Mouse (Mus musculus) R1 (cell line): ENCODE measurements around the gene Gng8.
A peak's percentile ranks its signal among the peaks of the same experiment; 100 is the strongest.

Experiments
- DNase-seq: peaks from one replicate; pipeline ENCODE4 v3.0.0-alpha.2; 2018; ENCODE audit warnings: low read depth, low spot score

Gng8 gene

DNA sequence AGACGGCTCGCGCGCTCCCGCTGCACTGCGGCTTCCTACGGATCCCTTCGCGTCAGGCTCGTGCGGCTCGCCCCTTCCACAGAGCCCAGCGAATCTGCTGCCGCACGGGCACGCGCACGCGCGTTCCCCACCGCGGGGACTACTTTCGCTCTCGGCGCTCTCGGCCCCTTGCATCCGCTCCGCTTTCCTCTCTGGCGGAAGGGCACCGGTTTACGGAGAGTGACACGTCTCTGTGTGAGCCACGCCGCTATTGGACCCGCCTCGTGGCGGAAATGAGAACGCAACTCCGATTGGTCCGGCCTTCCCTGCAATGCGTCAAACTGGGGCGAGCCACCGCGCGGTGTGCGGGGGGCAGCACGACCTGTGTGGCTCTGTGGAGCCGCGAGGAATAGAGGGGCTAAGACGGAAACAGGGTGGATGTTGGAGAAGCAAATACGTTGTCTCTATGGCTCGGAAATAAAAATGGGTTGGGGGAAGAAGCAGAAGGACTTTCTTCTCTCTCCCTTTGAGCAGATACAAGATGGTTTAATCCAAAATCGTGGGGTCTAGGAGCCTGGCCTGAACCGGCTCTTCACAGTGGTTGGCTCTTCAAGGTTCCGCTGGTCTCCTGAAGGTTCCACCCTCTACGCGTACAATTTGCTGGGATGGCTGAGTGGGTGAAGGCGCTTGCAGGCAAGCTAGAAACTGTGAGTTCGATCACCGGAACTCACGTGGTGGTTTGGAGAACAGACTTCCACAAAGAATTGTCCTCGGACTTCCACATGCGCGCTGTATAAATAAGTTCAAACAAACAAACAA, 32.6 kb downstream of the Gng8 start, which contains the start of gene Calm3:
Gene Calm3, minus strand, starts transcription at position 78 of the 798 bp plus-strand sequence.
- peak; percentile 100 for DNase-seq

DNA sequence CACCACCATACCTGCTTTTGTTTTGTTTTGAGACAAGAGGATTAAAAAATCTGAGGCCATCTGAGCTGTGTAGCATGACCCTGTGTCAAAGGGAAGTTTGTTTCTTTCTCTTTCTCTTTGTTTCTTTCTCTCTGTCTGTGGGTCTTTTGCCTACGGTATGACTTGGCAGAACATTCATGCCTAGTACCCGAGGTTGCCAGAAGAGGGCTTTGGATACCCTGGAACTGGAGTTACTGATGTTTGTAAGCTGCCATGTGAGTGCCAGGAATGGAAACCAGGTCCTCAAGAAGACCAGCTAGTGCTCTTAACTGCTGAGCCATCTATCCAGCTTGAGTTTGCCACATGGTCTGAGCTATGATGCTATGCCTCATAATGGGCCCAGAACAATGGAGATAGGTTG, 36.8 kb downstream of the Gng8 start:
- no peak for DNase-seq

DNA sequence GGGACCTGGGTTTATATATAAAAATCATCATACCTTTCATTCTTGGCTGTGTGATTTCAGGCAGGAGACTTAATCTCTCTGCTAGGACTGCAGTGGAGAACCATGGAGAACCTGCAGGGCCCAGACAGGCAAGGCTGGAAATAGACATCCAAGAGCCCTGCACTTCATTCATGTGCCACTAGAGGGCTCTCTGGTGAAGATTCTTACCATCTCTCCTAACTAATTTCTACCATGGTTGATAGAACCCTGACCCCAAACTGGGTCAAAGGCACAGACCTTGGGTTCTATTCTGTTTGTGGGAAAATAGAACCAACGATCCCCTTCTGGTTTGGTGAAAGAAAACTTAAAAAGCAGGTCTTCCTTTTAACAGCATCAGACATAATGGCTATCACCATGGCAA, 39.3 kb downstream of the Gng8 start:
- peak; percentile 75 for DNase-seq

DNA sequence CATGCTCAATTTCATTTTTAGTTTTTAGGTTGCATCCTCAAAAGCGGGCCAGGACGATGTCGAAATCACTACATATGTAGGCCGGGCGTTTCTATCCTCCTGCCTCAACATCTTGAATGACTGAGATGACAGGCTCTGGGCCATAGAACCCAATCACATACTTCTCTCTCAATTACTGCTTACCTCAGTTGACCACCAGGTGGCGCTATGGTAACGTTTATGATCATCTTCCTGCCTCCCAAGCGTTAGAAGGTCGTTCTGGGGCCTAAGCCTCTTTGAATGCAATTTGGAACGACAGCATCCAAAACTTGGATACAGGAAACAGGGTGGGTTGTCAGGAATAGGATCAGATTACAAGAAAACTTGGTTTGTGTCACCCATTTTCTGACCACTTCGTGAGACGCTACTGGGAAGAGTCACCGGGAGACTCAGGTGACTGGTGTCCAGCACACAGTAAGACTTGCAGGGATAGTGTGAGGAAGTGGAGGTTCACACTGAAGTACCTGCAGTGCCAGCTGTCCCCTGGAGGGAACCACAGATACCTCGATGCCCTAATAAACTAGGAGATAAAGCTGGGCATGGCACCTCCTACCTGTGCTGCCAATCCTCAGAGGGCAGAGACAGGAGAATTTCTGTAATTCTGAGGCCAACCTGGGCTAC, 40.5 kb downstream of the Gng8 start:
- DNase-seq = peak; percentile 84

DNA sequence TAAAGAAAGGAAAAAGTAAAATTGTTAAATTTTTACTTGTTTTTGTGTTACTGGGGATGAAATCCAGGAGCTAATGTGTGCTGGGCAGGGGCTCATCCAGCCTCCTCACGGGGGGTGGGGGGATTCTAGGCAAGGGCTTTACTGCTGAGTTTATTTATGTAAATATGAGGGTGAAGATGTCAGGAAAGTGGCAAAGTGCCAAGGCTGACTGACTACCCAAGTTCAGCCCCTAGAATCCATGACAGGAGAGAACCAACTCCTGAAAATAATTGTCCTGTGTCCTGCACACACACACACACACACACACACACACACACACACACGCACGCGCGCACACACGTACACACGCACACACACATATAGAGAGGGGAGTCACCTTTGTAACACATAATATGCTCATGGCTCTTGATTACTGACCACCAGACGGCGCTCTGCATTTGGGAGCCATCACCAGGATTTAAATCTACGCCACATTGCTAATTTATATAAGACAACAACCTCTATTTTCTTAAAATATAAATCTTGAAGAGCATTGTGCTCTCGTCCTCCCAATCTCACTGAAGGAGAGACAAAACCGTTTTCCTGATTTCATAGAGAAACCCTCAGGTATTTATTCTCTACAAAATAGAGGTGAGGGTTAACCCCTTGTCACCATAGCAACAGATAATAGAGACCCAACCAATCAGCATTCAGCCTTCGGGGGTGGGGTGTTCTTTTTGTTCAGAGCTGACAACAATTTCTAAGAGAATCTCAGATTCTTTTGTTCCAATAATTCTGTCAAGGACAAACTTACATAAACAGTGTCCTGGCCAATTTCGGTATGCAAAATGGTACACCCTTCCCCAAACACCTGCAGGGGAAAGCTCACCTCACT, 41.4 kb downstream of the Gng8 start:
- DNase-seq = peak; percentile 84

DNA sequence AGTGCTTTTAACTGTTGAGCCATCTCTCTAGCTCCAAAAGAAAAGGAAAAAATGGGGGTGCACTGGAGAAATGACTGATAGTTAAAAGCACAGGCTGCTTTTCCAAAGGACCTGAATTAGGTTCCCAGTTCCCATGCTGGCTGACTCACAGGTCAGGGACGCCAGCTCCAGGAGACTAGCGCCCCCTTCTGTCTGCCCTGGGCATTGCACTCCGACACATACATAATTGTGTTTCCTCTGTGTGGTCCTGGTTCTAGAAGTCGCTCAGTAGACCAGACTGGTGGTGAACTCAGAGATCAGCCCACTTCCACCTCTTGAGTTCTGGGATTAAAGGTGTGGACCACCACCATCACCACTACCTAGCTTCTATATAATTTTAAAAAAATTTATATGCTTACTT, 45.7 kb downstream of the Gng8 start:
- peak; percentile 78 for DNase-seq

DNA sequence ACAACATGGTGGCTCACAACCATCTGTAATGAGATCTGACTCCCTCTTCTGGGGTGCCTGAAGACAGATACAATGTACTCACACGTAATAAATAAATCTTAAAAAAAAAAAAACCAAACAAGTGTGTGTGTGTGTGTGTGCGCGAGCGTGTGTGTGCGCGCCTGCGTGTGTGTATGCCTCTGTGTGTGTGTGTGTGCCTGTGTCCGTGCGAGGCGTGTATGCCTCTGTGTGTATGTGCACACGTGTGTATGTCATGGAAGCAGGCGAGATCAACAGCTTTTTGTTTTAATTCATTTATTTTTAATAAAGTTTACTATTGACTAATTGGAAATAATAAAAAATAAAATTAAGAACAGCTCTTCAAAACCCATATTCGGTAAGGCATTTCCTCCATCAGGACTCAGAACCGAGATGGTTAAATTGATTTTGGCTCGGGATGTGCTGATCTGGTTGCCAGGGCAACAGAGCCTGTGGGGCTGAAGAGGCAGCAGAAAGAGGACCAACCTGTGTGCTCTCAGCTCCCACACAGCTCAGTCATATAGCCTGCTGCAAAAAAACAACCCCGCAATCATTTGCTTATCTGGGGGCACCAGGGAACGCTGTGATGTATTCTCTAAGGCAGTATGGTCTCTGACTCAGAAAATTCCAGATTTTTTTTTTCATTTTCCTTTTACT, 46.7 kb downstream of the Gng8 start:
- DNase-seq = peak; percentile 24

DNA sequence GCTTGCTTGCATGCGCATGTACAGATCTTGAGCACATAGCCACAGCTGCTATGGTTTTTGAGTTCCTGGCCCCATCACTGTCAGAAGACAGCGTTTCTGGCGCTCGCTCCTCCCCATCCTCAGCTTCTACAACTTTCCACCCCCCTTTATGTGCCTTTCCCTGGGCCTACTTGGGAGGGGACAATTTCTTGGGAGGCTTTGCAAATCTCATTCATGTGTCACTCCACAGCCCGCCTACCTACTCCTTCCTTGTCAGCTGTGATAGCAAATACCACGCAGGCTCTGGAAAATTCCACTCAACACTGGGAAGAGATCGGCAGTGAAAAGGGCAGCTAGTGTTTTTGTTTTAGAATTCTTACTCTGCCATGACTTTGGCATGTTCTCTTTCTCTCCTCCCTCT, 48.7 kb downstream of the Gng8 start:
- no peak for DNase-seq

DNA sequence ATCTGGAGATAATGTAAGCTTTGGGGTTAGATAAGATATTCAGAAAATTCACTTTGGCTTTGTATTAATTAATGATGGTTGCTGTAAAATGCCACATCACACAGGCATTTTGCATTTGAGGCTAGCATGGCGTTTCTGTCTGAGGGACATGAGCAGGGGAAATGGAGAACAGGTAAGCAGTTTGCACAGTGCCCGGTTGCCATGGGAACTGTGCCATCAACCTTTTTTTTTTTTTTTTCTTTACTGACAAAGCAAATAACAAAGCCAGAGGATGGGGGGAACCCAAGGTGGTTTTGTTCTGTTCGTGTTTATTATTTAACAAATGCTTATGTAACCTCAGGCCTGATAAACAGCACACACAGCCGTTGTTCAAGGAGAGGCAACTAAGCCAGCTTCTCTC, 51.3 kb downstream of the Gng8 start:
- DNase-seq = no peak

DNA sequence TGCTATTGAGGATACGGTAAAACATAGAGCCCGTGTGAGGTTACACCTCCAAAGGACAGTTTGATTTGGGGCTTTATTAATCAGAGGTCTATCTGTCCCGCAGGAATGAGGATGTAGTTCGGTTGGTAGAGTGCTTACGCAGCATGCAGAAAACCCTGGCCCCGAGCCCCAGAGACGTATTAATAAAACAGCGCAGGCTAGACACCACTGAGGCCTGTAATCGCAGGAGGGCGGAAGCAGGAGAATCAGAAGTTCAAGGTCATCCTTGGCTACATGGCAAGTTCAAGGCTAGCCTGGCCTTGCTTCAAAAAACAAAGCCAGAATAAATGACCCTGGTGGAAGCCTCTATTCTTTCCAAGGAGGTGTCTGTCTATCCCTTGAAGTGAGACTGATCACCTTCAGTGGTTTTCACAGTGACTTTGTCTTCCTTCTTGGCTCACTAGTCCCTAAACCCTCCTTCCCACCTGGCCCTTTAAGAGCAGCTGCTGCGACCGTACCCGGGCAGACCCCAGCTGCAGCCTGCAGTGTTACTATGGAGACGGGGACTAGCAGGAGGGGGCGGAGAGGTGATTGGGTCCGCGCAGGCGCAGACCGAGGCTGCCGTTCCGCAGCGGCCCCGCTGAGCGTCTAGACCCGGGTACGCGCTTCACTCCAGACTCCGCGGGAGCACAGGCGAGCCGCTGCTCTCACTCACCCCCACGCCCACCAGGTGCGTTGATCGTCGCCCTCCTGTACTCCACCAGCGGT, 52.6 kb downstream of the Gng8 start, which contains the start of gene Pnmal2:
Gene Pnmal2, plus strand, starts transcription at position 622 of the 747 bp plus-strand sequence.
- peak; percentile 94 for DNase-seq

DNA sequence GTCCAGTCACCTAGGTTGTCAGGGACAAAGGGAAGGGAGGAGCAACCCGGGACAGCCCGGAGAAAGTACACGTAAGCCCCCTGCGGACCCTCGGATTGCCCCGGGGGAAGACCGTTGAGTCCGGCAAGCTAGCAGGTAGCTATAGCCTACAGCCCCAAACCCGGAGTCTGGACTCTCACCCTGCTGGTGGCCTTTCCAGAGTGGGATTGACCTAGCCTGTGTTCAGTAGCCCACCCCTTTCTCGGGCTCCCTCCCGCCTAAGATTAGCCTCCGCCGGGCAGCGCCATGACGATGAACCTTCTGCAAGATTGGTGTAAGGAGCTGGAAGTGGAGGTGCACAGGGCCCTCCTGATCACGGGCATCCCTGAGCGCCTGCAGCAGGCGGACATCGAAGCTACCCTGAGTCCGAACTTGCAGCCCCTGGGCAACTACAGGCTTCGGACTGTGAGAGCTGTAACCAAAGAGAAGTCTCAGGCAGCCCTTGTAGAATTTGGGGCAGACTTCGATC, 53.3 kb downstream of the Gng8 start:
- no peak for DNase-seq
